Mouse (Mus musculus): ENCODE data around the gene Daxx. TPM values are rescaled to one million over a fixed set of nuclear protein-coding genes. Genes with fewer than 3 reads are reported as not detected.
"Not testable (repeated sequence)": the region's sequence is repeated elsewhere in the genome, so short reads cannot be mapped to it uniquely, and the experiment has no call there.

Gene Daxx
- total RNA-seq, 4 experiments from 2014 or later, result 24.2 to 27.1 (median 26.1) TPM

GRCm38 (mm10) chr17:33941381-33941780, 32.2 kb downstream of the Daxx start:
- DNase-seq (ENCODE audit: low spot score in 2 of 2), result no peak

- DNase-seq (ENCODE audit: low spot score in 2 of 2), result no peak
Measured at GRCm38 (mm10) chr17:33943454-33943853, 34.2 kb downstream of the Daxx start.

GRCm38 (mm10) chr17:33947430-33948089, 38.3 kb downstream of the Daxx start:
- DNase-seq (ENCODE audit: low spot score in 2 of 2), result no peak

GRCm38 (mm10) chr17:33948090-33948904, 39.1 kb downstream of the Daxx start:
- no peak for DNase-seq (ENCODE audit: low spot score in 2 of 2)

- DNase-seq (ENCODE audit: low spot score in 2 of 2), result peak in 1 of 2 experiments; percentile 3
Measured at GRCm38 (mm10) chr17:33948905-33949537, 39.8 kb downstream of the Daxx start.

GRCm38 (mm10) chr17:33950131-33950625, 41.0 kb downstream of the Daxx start:
- peak in 1 of 2 experiments; percentile 15 for DNase-seq (ENCODE audit: low spot score in 2 of 2)

GRCm38 (mm10) chr17:33951021-33951946, 42.1 kb downstream of the Daxx start, which contains the start of gene B3galt4:
Gene B3galt4, minus strand, starts transcription at chr17:33951488.
- DNase-seq (ENCODE audit: low spot score in 2 of 2), result peak in 1 of 2 experiments; percentile 64

GRCm38 (mm10) chr17:33952015-33952414, 42.8 kb downstream of the Daxx start:
- not testable (repeated sequence) for DNase-seq (ENCODE audit: low spot score in 2 of 2)

- DNase-seq (ENCODE audit: low spot score in 2 of 2), result no peak
Measured at GRCm38 (mm10) chr17:33952879-33953278, 43.7 kb downstream of the Daxx start.

GRCm38 (mm10) chr17:33953310-33953709, 44.1 kb downstream of the Daxx start:
- DNase-seq (ENCODE audit: low spot score in 2 of 2), result no peak

- DNase-seq (ENCODE audit: low spot score in 2 of 2), result no peak
Measured at GRCm38 (mm10) chr17:33953961-33954565, 44.8 kb downstream of the Daxx start.

GRCm38 (mm10) chr17:33954646-33955554, 45.7 kb downstream of the Daxx start:
- DNase-seq (ENCODE audit: low spot score in 2 of 2), result peak in 1 of 2 experiments; percentile 8

- DNase-seq (ENCODE audit: low spot score in 2 of 2), result peak; percentile 97 to 98
Measured at GRCm38 (mm10) chr17:33955555-33956214, 46.5 kb downstream of the Daxx start, which contains the start of the genes Vps52 and Rps18. Gene Vps52, plus strand, starts transcription at chr17:33955812. Gene Rps18, minus strand, starts transcription at chr17:33956001.

GRCm38 (mm10) chr17:33956336-33956735, 47.1 kb downstream of the Daxx start:
- DNase-seq (ENCODE audit: low spot score in 2 of 2), result no peak

GRCm38 (mm10) chr17:33957493-33957892, 48.3 kb downstream of the Daxx start:
- DNase-seq (ENCODE audit: low spot score in 2 of 2), result no peak

GRCm38 (mm10) chr17:33958451-33958850, 49.2 kb downstream of the Daxx start:
- DNase-seq (ENCODE audit: low spot score in 2 of 2), result no peak

- DNase-seq (ENCODE audit: low spot score in 2 of 2), result peak in 1 of 2 experiments; percentile 6
Measured at GRCm38 (mm10) chr17:33959135-33959534, 49.9 kb downstream of the Daxx start.

- DNase-seq (ENCODE audit: low spot score in 2 of 2), result no peak
Measured at GRCm38 (mm10) chr17:33959948-33960347, 50.7 kb downstream of the Daxx start.
